Mouse (Mus musculus) stomach, postnatal 0 days (tissue): ENCODE data around the gene Plxnc1. TPM values are rescaled to one million over a fixed set of nuclear protein-coding genes. Genes with fewer than 3 reads are reported as not detected.

Source experiments
- ATAC-seq: fragments of 200-750 bp; cut with Nextera tagmentation; 2 replicates; pipeline ENCODE4 v1.8.0; 2017; ENCODE audit not compliant: low FRiP score, low TSS enrichment
- DNase-seq: peaks from one replicate; pipeline ENCODE4 v3.0.0-alpha.2; 2016; ENCODE audit warnings: low spot score
- H3K27ac ChIP-seq: fragments of 300-500 bp; sonication (generic); replicated peaks from 2 replicates; pipeline ENCODE4 v1.5.1; 2014; ENCODE audit warnings: mild to moderate bottlenecking, control low read depth
- H3K27me3 ChIP-seq: fragments of 300-500 bp; sonication (generic); 2 replicates; pipeline ENCODE4 v1.6.1; 2014; ENCODE audit warnings: low read length; ENCODE audit not compliant: control insufficient read depth, insufficient read depth
- H3K36me3 ChIP-seq: fragments of 300-500 bp; sonication (generic); 2 replicates; pipeline ENCODE4 v1.6.1; 2014; ENCODE audit warnings: low read length, mixed read lengths; ENCODE audit not compliant: control insufficient read depth, insufficient read depth
- H3K4me1 ChIP-seq: fragments of 300-500 bp; sonication (generic); replicated peaks from 2 replicates; pipeline ENCODE4 v1.6.1; 2014; ENCODE audit warnings: antibody characterized with exemption; ENCODE audit not compliant: control insufficient read depth, insufficient read depth
- H3K4me2 ChIP-seq: fragments of 300-500 bp; sonication (generic); replicated peaks from 2 replicates; pipeline ENCODE4 v1.6.1; 2014; ENCODE audit warnings: low read depth, mild to moderate bottlenecking, control low read depth, moderate library complexity
- H3K4me3 ChIP-seq: fragments of 300-500 bp; sonication (generic); 2 replicates; pipeline ENCODE4 v1.5.1; 2014; ENCODE audit warnings: low read depth, low read length, control low read depth
- H3K9ac ChIP-seq: fragments of 300-500 bp; sonication (generic); 2 replicates; pipeline ENCODE4 v1.6.1; 2014; ENCODE audit warnings: mild to moderate bottlenecking, low read length, control low read depth, mixed read lengths
- H3K9me3 ChIP-seq: fragments of 300-500 bp; sonication (generic); 2 replicates; pipeline ENCODE4 v1.6.1; 2016; ENCODE audit warnings: low read length; ENCODE audit not compliant: control insufficient read depth
- CTCF ChIP-seq: IDR thresholded peaks from 2 replicates; pipeline ENCODE4 v1.5.1; 2016; ENCODE audit warnings: antibody characterized with exemption, low read depth, mild to moderate bottlenecking, moderate library complexity
- EP300 ChIP-seq: optimal IDR thresholded peaks from 2 replicates; pipeline ENCODE3; 2016; ENCODE audit warnings: antibody characterized with exemption
- WGBS: fragments of 180-500 bp; shearing (Covaris S2); extraction: QIAGEN DNeasy Blood & Tissue Kit; methylation state at CpG from one replicate; pipeline ENCODE4 v1.1.7; 2014; 5-methylcytosine and 5-hydroxymethylcytosine counted together
- polyA plus RNA-seq: library from polyadenylated mRNA; unstranded; fragments of >200 nt; fragmentation: Nextera tagmentation; extraction: Ambion mirVana; gene quantifications from 2 replicates; pipeline ENCODE4 v1.2.1, GENCODE M21; 2015

The Plxnc1 gene
- polyA plus RNA-seq, 1 experiment from 2014 or later, result 0.67 TPM

DNA sequence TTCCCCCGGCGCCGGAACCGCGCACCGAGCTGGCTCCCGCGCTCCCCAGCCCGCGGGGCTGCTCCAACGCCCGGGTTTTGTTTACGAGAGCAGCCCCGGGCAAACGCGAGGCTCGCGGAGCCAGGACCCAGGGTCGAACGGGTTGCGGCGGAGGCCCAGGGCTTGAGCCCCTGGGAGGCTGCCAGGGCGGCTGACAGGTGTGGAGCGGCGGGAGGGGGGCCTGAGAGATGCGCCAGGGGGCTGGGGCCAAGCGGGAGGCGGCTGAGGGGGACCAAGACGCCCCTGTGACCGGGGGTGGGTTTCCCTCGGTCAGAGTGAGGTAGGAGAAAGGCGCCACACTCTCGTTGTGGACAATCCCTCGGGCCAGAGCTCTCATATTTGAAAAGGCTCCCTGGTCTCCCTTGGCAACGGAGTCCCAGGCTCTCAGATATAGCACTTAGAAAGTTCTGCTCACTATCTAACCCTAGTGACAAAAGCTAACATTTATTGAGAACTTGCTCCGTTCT lies 624 bp upstream of the Plxnc1 start:
- Histone ChIP-seq H3K36me3 (no peaks in the 10 kb centered on the region), H3K9me3 (no peaks in the 10 kb centered on the region), H3K27me3 (peaks cover 2% of the 10 kb centered on the region; the same call in 1 of the 2 replicates), H3K9ac (peak overlapping the region; percentile 63; the same call in 1 of the 2 replicates), H3K4me1 (no peaks in the 10 kb centered on the region), H3K4me2 (peak overlapping the region; percentile 97), H3K27ac (no peak overlapping the region), H3K4me3 (peak overlapping the region; percentile 69)
- 1% methylated on average over 35 of the region's 36 CpGs for WGBS
- no peak for TF ChIP-seq EP300
- no peak for TF ChIP-seq CTCF
- ATAC-seq, result no peak
- DNase-seq, result peak; percentile 31

DNA sequence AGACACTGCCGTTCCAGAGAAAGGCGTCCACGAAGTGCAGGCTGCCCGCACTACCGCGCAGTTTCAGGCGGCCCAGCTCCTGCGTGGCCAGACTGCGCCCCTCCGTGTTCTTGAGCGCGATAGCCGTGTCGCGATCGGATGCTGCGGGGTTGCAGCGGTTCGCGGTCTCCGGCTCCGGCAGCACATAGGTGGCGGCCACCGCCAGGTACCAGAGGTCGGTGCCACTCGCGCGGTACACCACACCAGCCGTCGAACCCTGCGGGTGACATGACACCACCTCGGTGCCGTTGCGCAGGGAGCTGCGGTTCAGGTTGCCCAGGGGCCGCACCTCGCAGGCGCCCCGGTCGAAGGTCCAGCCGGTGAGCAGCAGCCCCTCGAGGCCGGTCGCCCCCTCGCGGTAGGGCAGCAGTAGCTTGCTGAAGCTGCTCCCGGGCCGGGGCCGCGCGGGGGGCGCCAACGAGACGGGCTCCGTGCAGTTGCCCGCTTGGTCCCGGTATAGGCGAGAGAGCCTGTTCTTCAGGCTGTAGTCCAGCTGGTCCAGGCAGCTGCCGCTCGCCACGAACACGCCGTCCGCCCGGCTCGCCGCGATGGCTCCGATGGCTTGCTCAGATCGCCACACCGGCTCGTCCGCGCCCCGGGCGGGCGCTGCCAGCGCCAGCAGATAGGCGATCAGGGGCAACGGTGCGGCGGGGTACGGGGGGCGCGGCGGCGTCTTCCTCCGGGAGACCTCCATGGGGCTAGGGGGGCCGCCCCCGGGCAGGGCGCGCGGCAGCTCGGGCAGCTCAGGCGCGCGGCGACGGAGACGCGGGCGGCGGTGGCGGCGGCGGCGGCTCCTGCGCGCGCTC lies 567 bp downstream of the Plxnc1 start:
- Histone ChIP-seq H3K27me3 (peaks cover 2% of the 10 kb centered on the region; the same call in 1 of the 2 replicates), H3K27ac (no peak overlapping the region), H3K4me2 (peak overlapping the region; percentile 97), H3K9me3 (no peaks in the 10 kb centered on the region), H3K4me3 (peak overlapping the region; percentile 69), H3K36me3 (no peaks in the 10 kb centered on the region), H3K4me1 (no peaks in the 10 kb centered on the region), H3K9ac (peak overlapping the region; percentile 63)
- DNase-seq (peak; percentile 51), ATAC-seq (peak; percentile 38; the same call in 1 of the 2 replicates)
- peak; percentile 59 for TF ChIP-seq CTCF
- no peak for TF ChIP-seq EP300
- WGBS, result 1% methylated on average over 64 of the region's 110 CpGs

- H3K4me2 ChIP-seq, result peak overlapping the region; percentile 97
- H3K27ac ChIP-seq, result no peak overlapping the region
- H3K9ac ChIP-seq, result peak overlapping the region; percentile 63; the same call in 1 of the 2 replicates
- TF ChIP-seq EP300 (no peak), CTCF (no peak)
- H3K36me3 ChIP-seq, result no peaks in the 10 kb centered on the region
- H3K27me3 ChIP-seq, result peaks cover 2% of the 10 kb centered on the region; the same call in 1 of the 2 replicates
- peak overlapping the region; percentile 69 for H3K4me3 ChIP-seq
- ATAC-seq (0 out of 2 replicates have a peak, but pooled peaks have one; percentile 10), DNase-seq (peak; percentile 17)
- under 1% methylated on average over 23 of the region's 26 CpGs for WGBS
- H3K9me3 ChIP-seq, result no peaks in the 10 kb centered on the region
- no peaks in the 10 kb centered on the region for H3K4me1 ChIP-seq
Observed at GRCm38 (mm10) chr10:94943401-94943845, 1.2 kb downstream of the Plxnc1 start.

- Histone ChIP-seq H3K4me3 (peak overlapping the region; percentile 69), H3K36me3 (no peaks in the 10 kb centered on the region), H3K9me3 (no peaks in the 10 kb centered on the region), H3K27me3 (peaks cover 2% of the 10 kb centered on the region; the same call in 1 of the 2 replicates), H3K4me2 (peak overlapping the region; percentile 97), H3K27ac (no peak overlapping the region), H3K4me1 (no peaks in the 10 kb centered on the region), H3K9ac (no peak overlapping the region)
- 9% methylated on average over 17 of the region's 17 CpGs for WGBS
- TF ChIP-seq EP300 (no peak), CTCF (no peak)
- DNase-seq, result peak; percentile 51
- ATAC-seq, result peak; percentile 43; the same call in 1 of the 2 replicates
Observed at GRCm38 (mm10) chr10:94942449-94943041, 2.1 kb downstream of the Plxnc1 start.

GRCm38 (mm10) chr10:94941551-94941950 lies 3.1 kb downstream of the Plxnc1 start:
- WGBS, result 29% methylated on average over 4 of the region's 4 CpGs
- Histone ChIP-seq H3K27ac (no peak overlapping the region), H3K9ac (no peak overlapping the region), H3K4me1 (no peaks in the 10 kb centered on the region), H3K4me2 (no peak overlapping the region), H3K9me3 (no peaks in the 10 kb centered on the region), H3K36me3 (no peaks in the 10 kb centered on the region), H3K27me3 (peaks cover 2% of the 10 kb centered on the region; the same call in 1 of the 2 replicates), H3K4me3 (no peak overlapping the region)
- no peak for DNase-seq
- ATAC-seq, result no peak
- no peak for TF ChIP-seq CTCF
- TF ChIP-seq EP300, result no peak
